ENCODE assay signal across 31 mouse cellular contexts in genomic region chr2:31792611-31793010, GRCm38 (mm10). TPM values are rescaled to one million over a fixed set of nuclear protein-coding genes. Genes with fewer than 3 reads are reported as not detected.
DNase-seq lines count a peak whose midpoint lies in the region; ATAC-seq and TF ChIP-seq lines count a peak whose summit lies in the region.
"Had no signal": no experiment of that assay in that cellular context is flagged by ENCODE, and none has a peak within 500 bp of the region (broad histone marks: within the 10 kb centered on the region; RNA-seq: fewer than 3 reads in every experiment).

No protein-coding gene starts in this region.

- TF ChIP-seq CTCF in gastrocnemius, adult 2 months (IDR thresholded peaks at IDR 0.05), result peak; percentile 35
- peak; percentile 59 for TF ChIP-seq CTCF in layer of hippocampus, adult 2 months (conservative IDR thresholded peaks at IDR 0.05)
- peak; percentile 46 for TF ChIP-seq CTCF in lung, postnatal 0 days (IDR thresholded peaks at IDR 0.05)
- TF ChIP-seq CTCF in stomach, postnatal 0 days (IDR thresholded peaks at IDR 0.05; ENCODE audit: low read depth), result peak; percentile 57

- no peak for DNase-seq in gastrocnemius, adult 2 months
- DNase-seq in gastrocnemius, adult 8-10 months (ENCODE audit: low spot score in 2 of 2), result no peak
- DNase-seq in layer of hippocampus, adult 2 months (ENCODE audit: low spot score in 2 of 2), result no peak
- no peak for DNase-seq in layer of hippocampus, adult 18-20 months (ENCODE audit: low spot score in 2 of 2)
- DNase-seq in lung, postnatal 0 days (ENCODE audit: low spot score), result no peak
- no peak for DNase-seq in lung, postnatal 4 days
- DNase-seq in stomach, postnatal 0 days (ENCODE audit: low spot score), result no peak
- no peak for DNase-seq in hindbrain, embryonic 11.5 days (ENCODE audit: low spot score)
- DNase-seq: adrenal gland, postnatal 25 days; cerebellum, adult 11-12 months; cerebellum, postnatal 10 days; gastrocnemius, postnatal 10 days; kidney, adult 2 months; kidney, postnatal 4 days; layer of hippocampus, adult 9-11 months; midbrain, embryonic 14.5 days; right cerebral cortex, postnatal 4 days; thymus, adult 2 months; thymus, postnatal 36 days had no signal

- no peak overlapping the region for H3K4me2 ChIP-seq in lung, postnatal 0 days (replicated peaks; ENCODE audit: low read depth, low read length)
- H3K4me2 ChIP-seq in stomach, postnatal 0 days (replicated peaks; ENCODE audit: low read depth), result no peak overlapping the region
- no peak overlapping the region for H3K4me2 ChIP-seq in hindbrain, embryonic 11.5 days (replicated peaks; ENCODE audit: low read depth, low read length)
- H3K4me2 ChIP-seq: hindbrain, embryonic 13.5 days; limb, embryonic 12.5 days; liver, embryonic 11.5 days; lung, embryonic 15.5 days had no signal

- WGBS in lung, postnatal 0 days, result 75% methylated on average over 6 of the region's 6 CpGs
- WGBS in stomach, postnatal 0 days, result 75% methylated on average over 6 of the region's 6 CpGs
- 84% methylated on average over 6 of the region's 6 CpGs for WGBS in hindbrain, embryonic 11.5 days

- no peak for TF ChIP-seq EP300 in lung, postnatal 0 days (IDR thresholded peaks at IDR 0.05)
- TF ChIP-seq EP300 in stomach, postnatal 0 days (optimal IDR thresholded peaks at IDR 0.05), result no peak

- no peaks in the 10 kb centered on the region for H3K9me3 ChIP-seq in lung, postnatal 0 days (ENCODE audit: low read length)
- H3K9me3 ChIP-seq in stomach, postnatal 0 days (ENCODE audit: control insufficient read depth, low read length), result no peaks in the 10 kb centered on the region
- H3K9me3 ChIP-seq in hindbrain, embryonic 11.5 days (ENCODE audit: control insufficient read depth, low read length), result no peaks in the 10 kb centered on the region
- H3K9me3 ChIP-seq: hindbrain, embryonic 13.5 days; limb, embryonic 12.5 days; lung, embryonic 15.5 days had no signal

- H3K27ac ChIP-seq in gastrocnemius, adult 2 months, result no peak overlapping the region
- H3K27ac ChIP-seq in layer of hippocampus, adult 2 months, result no peak overlapping the region
- no peak overlapping the region for H3K27ac ChIP-seq in lung, postnatal 0 days (ENCODE audit: low read length)
- H3K27ac ChIP-seq in stomach, postnatal 0 days (replicated peaks), result no peak overlapping the region
- no peak overlapping the region for H3K27ac ChIP-seq in hindbrain, embryonic 11.5 days (ENCODE audit: low read depth, low read length)
- H3K27ac ChIP-seq: hindbrain, embryonic 13.5 days; limb, embryonic 12.5 days; lung, embryonic 15.5 days had no signal

- no peaks in the 10 kb centered on the region for H3K27me3 ChIP-seq in lung, postnatal 0 days (replicated peaks; ENCODE audit: insufficient read depth, low read length)
- no peaks in the 10 kb centered on the region for H3K27me3 ChIP-seq in stomach, postnatal 0 days (ENCODE audit: control insufficient read depth, insufficient read depth, low read length)
- no peaks in the 10 kb centered on the region for H3K27me3 ChIP-seq in hindbrain, embryonic 11.5 days (ENCODE audit: control insufficient read depth, insufficient read depth, low read length)
- H3K27me3 ChIP-seq: hindbrain, embryonic 13.5 days; limb, embryonic 12.5 days; lung, embryonic 15.5 days had no signal

- no peak overlapping the region for H3K9ac ChIP-seq in lung, postnatal 0 days (replicated peaks; ENCODE audit: low read depth)
- H3K9ac ChIP-seq in stomach, postnatal 0 days (ENCODE audit: low read length), result no peak overlapping the region
- H3K9ac ChIP-seq in hindbrain, embryonic 11.5 days (ENCODE audit: low read depth, low read length), result no peak overlapping the region
- H3K9ac ChIP-seq: hindbrain, embryonic 13.5 days; limb, embryonic 12.5 days; lung, embryonic 15.5 days had no signal

- no peaks in the 10 kb centered on the region for H3K4me1 ChIP-seq in lung, postnatal 0 days (ENCODE audit: insufficient read depth, low read depth, low read length)
- no peaks in the 10 kb centered on the region for H3K4me1 ChIP-seq in stomach, postnatal 0 days (replicated peaks; ENCODE audit: control insufficient read depth, insufficient read depth)
- H3K4me1 ChIP-seq in hindbrain, embryonic 11.5 days (replicated peaks; ENCODE audit: control insufficient read depth, insufficient read depth, low read length), result no peaks in the 10 kb centered on the region
- H3K4me1 ChIP-seq: hindbrain, embryonic 13.5 days; limb, embryonic 12.5 days; lung, embryonic 15.5 days had no signal

- no peak for ATAC-seq in lung, postnatal 0 days
- ATAC-seq in stomach, postnatal 0 days (ENCODE audit: low FRiP score, low TSS enrichment), result no peak
- no peak for ATAC-seq in hindbrain, embryonic 11.5 days (ENCODE audit: low FRiP score)
- ATAC-seq: forebrain, embryonic 16.5 days had no signal

- intact Hi-C loops in gastrocnemius, adult 2 months (cut with DNase I), result no loop called here

- H3K4me3 ChIP-seq in gastrocnemius, adult 2 months, result no peak overlapping the region
- no peak overlapping the region for H3K4me3 ChIP-seq in layer of hippocampus, adult 2 months
- H3K4me3 ChIP-seq in lung, postnatal 0 days (ENCODE audit: low read depth, low read length), result no peak overlapping the region
- no peak overlapping the region for H3K4me3 ChIP-seq in stomach, postnatal 0 days (ENCODE audit: low read depth, low read length)
- H3K4me3 ChIP-seq in hindbrain, embryonic 11.5 days (ENCODE audit: low read depth, low read length), result no peak overlapping the region
- H3K4me3 ChIP-seq: erythroblast, embryonic 14.5 days; hindbrain, embryonic 13.5 days; limb, embryonic 12.5 days; lung, embryonic 15.5 days had no signal

- H3K36me3 ChIP-seq in lung, postnatal 0 days (ENCODE audit: insufficient read depth, low read length), result peaks cover 38% of the 10 kb centered on the region
- H3K36me3 ChIP-seq in stomach, postnatal 0 days (ENCODE audit: control insufficient read depth, insufficient read depth, low read length), result peaks cover 41% of the 10 kb centered on the region
- H3K36me3 ChIP-seq in hindbrain, embryonic 11.5 days (ENCODE audit: control insufficient read depth, insufficient read depth, low read length), result peaks cover 12% of the 10 kb centered on the region

RNA-seq across cellular contexts. Expression of gene Qrfp, which starts 17.8 kb away (rescaled TPM):
- not detected for total RNA-seq in gastrocnemius, adult 2 months (2021)
- total RNA-seq in gastrocnemius, adult 8-10 months (2022), result not detected
- not detected for total RNA-seq in layer of hippocampus, adult 2 months (2021)
- total RNA-seq in layer of hippocampus, adult 18-20 months (2021), result not detected
- 0.04 and 0.13 TPM in 2 replicates for polyA plus RNA-seq in lung, postnatal 0 days (2015; fragmentation: Nextera tagmentation; extraction: Ambion mirVana)
- polyA plus RNA-seq in stomach, postnatal 0 days (2015; fragmentation: Nextera tagmentation; extraction: Ambion mirVana), result 0.08 and 0.10 TPM in 2 replicates
- polyA plus RNA-seq in hindbrain, embryonic 11.5 days (2014; fragmentation: Nextera tagmentation; extraction: Ambion mirVana), result 0.08 and 0.28 TPM in 2 replicates
- total RNA-seq: adrenal gland, adult 18-20 months; adrenal gland, postnatal 25 days; gastrocnemius, postnatal 10 days; heart, postnatal 25 days; left cerebral cortex, postnatal 25 days had no signal
- polyA plus RNA-seq: erythroblast, embryonic 14.5 days; hindbrain, embryonic 13.5 days; kidney, embryonic 16.5 days; liver, embryonic 11.5 days had no signal

RNA-seq across cellular contexts. Expression of gene Fibcd1, which starts 53.2 kb away (rescaled TPM):
- not detected for total RNA-seq in gastrocnemius, adult 2 months (2021)
- not detected for total RNA-seq in gastrocnemius, adult 8-10 months (2022)
- total RNA-seq in layer of hippocampus, adult 2 months (2021), result 100 to 1,000 TPM; 108 to 110 TPM
- total RNA-seq in layer of hippocampus, adult 18-20 months (2021), result 100 to 1,000 TPM; 121 to 127 TPM
- polyA plus RNA-seq in lung, postnatal 0 days (2015; fragmentation: Nextera tagmentation; extraction: Ambion mirVana), result 0.02 and 0.08 TPM in 2 replicates
- 0.08 and 0.17 TPM in 2 replicates for polyA plus RNA-seq in stomach, postnatal 0 days (2015; fragmentation: Nextera tagmentation; extraction: Ambion mirVana)
- 0.74 and 0.91 TPM in 2 replicates for polyA plus RNA-seq in hindbrain, embryonic 11.5 days (2014; fragmentation: Nextera tagmentation; extraction: Ambion mirVana)
- total RNA-seq: common myeloid progenitor, adult 5-6 weeks; heart, postnatal 25 days; neutrophil, adult 5-6 weeks had no signal
- polyA plus RNA-seq: erythroblast, embryonic 14.5 days; lung, embryonic 15.5 days had no signal

Comparison
In these comparisons a context has a peak if more than half of its experiments do, and no peak if none do; other contexts are left out.
1. RNA of gene Fibcd1, which starts 53.2 kb away (total RNA-seq): 121 to 127 TPM in layer of hippocampus, adult 18-20 months and 108 to 110 TPM in layer of hippocampus, adult 2 months; not detected in gastrocnemius, adult 2 months and not detected in gastrocnemius, adult 8-10 months; every median in the first group is over 100 times any median in the second.
2. Peak in every context shown above with its lines, with median percentiles within 50 percentile points of each other: CTCF ChIP-seq.